Mouse (Mus musculus) neutrophil, adult 83 days (primary cell): ENCODE data around the gene Mrpl49. TPM values are rescaled to one million over a fixed set of nuclear protein-coding genes. Genes with fewer than 3 reads are reported as not detected.

Source experiments
- total RNA-seq, 2 experiments: library from RNA; stranded (reverse); gene quantifications; one replicate each; pipeline ENCODE4 v1.2.4; 2023

The Mrpl49 gene
- total RNA-seq = 10 to 100 TPM; 15.5 to 17.7 TPM

GRCm38 (mm10) chr19:6057313-6058096, at the start of gene Mrpl49, which contains the start of gene Fau:
Gene Mrpl49, minus strand, starts transcription at chr19:6057785.
Gene Fau, plus strand, starts transcription at chr19:6057844.

GRCm38 (mm10) chr19:6105586-6105985, 48.0 kb upstream of the Mrpl49 start, which contains the start of gene Naaladl1:
Gene Naaladl1, plus strand, starts transcription at chr19:6105782.

GRCm38 (mm10) chr19:6094119-6094518, 36.5 kb upstream of the Mrpl49 start, which contains the start of gene AC131692.1:
Gene AC131692.1, plus strand, starts transcription at chr19:6094419.

GRCm38 (mm10) chr19:6084478-6085248, 27.1 kb upstream of the Mrpl49 start, which contains the start of the genes Zfpl1 and Cdca5:
Gene Zfpl1, minus strand, starts transcription at chr19:6084956.
Gene Cdca5, plus strand, starts transcription at chr19:6084983.

GRCm38 (mm10) chr19:6082156-6082555, 24.6 kb upstream of the Mrpl49 start, which contains the start of gene Gm28374:
Gene Gm28374, minus strand, starts transcription at chr19:6082256.

GRCm38 (mm10) chr19:6079983-6080480, 22.4 kb upstream of the Mrpl49 start, which contains the start of gene Tmem262:
Gene Tmem262, plus strand, starts transcription at chr19:6080033.

GRCm38 (mm10) chr19:6076564-6077393, 19.2 kb upstream of the Mrpl49 start, which contains the start of gene Vps51:
Gene Vps51, minus strand, starts transcription at chr19:6077231.

GRCm38 (mm10) chr19:6067724-6068415, 10.3 kb upstream of the Mrpl49 start, which contains the start of gene Tm7sf2:
Gene Tm7sf2, minus strand, starts transcription at chr19:6068373.

GRCm38 (mm10) chr19:6061021-6061533, 3.5 kb upstream of the Mrpl49 start, which contains the start of gene Znhit2:
Gene Znhit2, plus strand, starts transcription at chr19:6061192.

GRCm38 (mm10) chr19:6046294-6047153, 11.1 kb downstream of the Mrpl49 start, which contains the start of gene Syvn1:
Gene Syvn1, plus strand, starts transcription at chr19:6046576.

GRCm38 (mm10) chr19:6015511-6016315, 41.9 kb downstream of the Mrpl49 start, which contains the start of gene Capn1:
Gene Capn1, minus strand, starts transcription at chr19:6015897.

Other genes starting within 250 kb of the Mrpl49 start
- 10 to 100 TPM; 59.9 to 62.7 TPM for gene Frmd8, start 182.5 kb downstream of the Mrpl49 start, total RNA-seq
- gene Slc25a45, start 180.0 kb downstream of the Mrpl49 start, total RNA-seq = 10 to 100 TPM; 48.2 to 55.2 TPM
- 1 to 10 TPM; 2.4 to 3.3 TPM for gene Tigd3, start 163.6 kb downstream of the Mrpl49 start, total RNA-seq
- 100 to 1,000 TPM; 106 to 111 TPM for gene Dpf2, start 144.8 kb downstream of the Mrpl49 start, total RNA-seq
- gene Cdc42ep2, start 133.0 kb downstream of the Mrpl49 start, total RNA-seq = 1 to 10 TPM; 3.2 to 4.7 TPM
- 10 to 100 TPM; 38.1 to 39.3 TPM for gene Pola2, start 93.6 kb downstream of the Mrpl49 start, total RNA-seq
- 1 to 10 TPM; 1.9 to 2.3 TPM for gene Slc22a20, start 71.6 kb downstream of the Mrpl49 start, total RNA-seq
- 100 to 1,000 TPM; 242 to 264 TPM for gene Capn1, start 41.9 kb downstream of the Mrpl49 start, total RNA-seq
- gene Syvn1, start 11.2 kb downstream of the Mrpl49 start, total RNA-seq = 10 to 100 TPM; 40.0 to 42.7 TPM
- gene Fau, start 59 bp upstream of the Mrpl49 start, total RNA-seq = 1,000 to 10,000 TPM; 1,500 to 1,520 TPM
- gene Znhit2, start 3.4 kb upstream of the Mrpl49 start, total RNA-seq = 10 to 100 TPM; 11.3 to 13.7 TPM
- gene Tm7sf2, start 10.6 kb upstream of the Mrpl49 start, total RNA-seq = 10 to 100 TPM in 1 of 2 experiments, 1 to 10 TPM in 1; 9.7 to 10.8 TPM
- gene Vps51, start 19.4 kb upstream of the Mrpl49 start, total RNA-seq = 10 to 100 TPM; 71.2 to 76.9 TPM
- gene Tmem262, start 22.2 kb upstream of the Mrpl49 start, total RNA-seq = not detected
- gene Gm28374, start 24.5 kb upstream of the Mrpl49 start, total RNA-seq = not detected
- gene Zfpl1, start 27.2 kb upstream of the Mrpl49 start, total RNA-seq = 10 to 100 TPM; 23.8 to 26.0 TPM
- gene Cdca5, start 27.2 kb upstream of the Mrpl49 start, total RNA-seq = 10 to 100 TPM; 31.2 to 31.6 TPM
- gene AC131692.1, start 36.6 kb upstream of the Mrpl49 start, total RNA-seq = 1 to 10 TPM; 1.2 to 2.0 TPM
- 1 to 10 TPM in 1 of 2 experiments, under 1 TPM in 1; 0.46 to 1.7 TPM for gene Naaladl1, start 48.0 kb upstream of the Mrpl49 start, total RNA-seq
- 1 to 10 TPM; 6.6 to 7.2 TPM for gene Sac3d1, start 60.9 kb upstream of the Mrpl49 start, total RNA-seq
- gene Snx15, start 70.5 kb upstream of the Mrpl49 start, total RNA-seq = 10 to 100 TPM; 11.3 to 14.2 TPM
- gene Batf2, start 83.2 kb upstream of the Mrpl49 start, total RNA-seq = 1 to 10 TPM in 1 of 2 experiments, under 1 TPM in 1; 0.94 to 1.3 TPM
- 10 to 100 TPM; 12.9 to 17.1 TPM for gene Arl2, start 83.8 kb upstream of the Mrpl49 start, total RNA-seq
- gene Majin, start 126.6 kb upstream of the Mrpl49 start, total RNA-seq = not detected
- gene Gpha2, start 168.6 kb upstream of the Mrpl49 start, total RNA-seq = not detected
- 10 to 100 TPM; 18.7 to 20.3 TPM for gene Ppp2r5b, start 178.1 kb upstream of the Mrpl49 start, total RNA-seq
- gene Atg2a, start 183.9 kb upstream of the Mrpl49 start, total RNA-seq = 100 to 1,000 TPM in 1 of 2 experiments, 10 to 100 TPM in 1; 88.4 to 104 TPM
- 100 to 1,000 TPM; 198 to 207 TPM for gene Ehd1, start 218.9 kb upstream of the Mrpl49 start, total RNA-seq
- 10 to 100 TPM in 1 of 2 experiments, 1 to 10 TPM in 1; 7.5 to 11.7 TPM for gene Cdc42bpg, start 248.7 kb upstream of the Mrpl49 start, total RNA-seq